Mouse (Mus musculus) bone marrow macrophage, adult 2 months (primary cell): ENCODE measurements around the gene Pcdh9. TPM values are rescaled to one million over a fixed set of nuclear protein-coding genes. Genes with fewer than 3 reads are reported as not detected.

Experiments used
- H3K27ac ChIP-seq: 2 replicates; pipeline ENCODE4 v1.5.1; 2012; ENCODE audit warnings: low read depth, low read length; ENCODE audit not compliant: insufficient read depth
- H3K4me1 ChIP-seq: 2 replicates; pipeline ENCODE4 v1.6.1; 2012; ENCODE audit warnings: low read length; ENCODE audit not compliant: control insufficient read depth, insufficient read depth
- H3K4me3 ChIP-seq: 2 replicates; pipeline ENCODE4 v1.5.1; 2012; ENCODE audit warnings: mild to moderate bottlenecking, low read length, moderate library complexity; ENCODE audit not compliant: insufficient read depth
- CTCF ChIP-seq: IDR thresholded peaks from 2 replicates; pipeline ENCODE4 v1.5.1; 2012; ENCODE audit warnings: low read depth, mild to moderate bottlenecking, low read length, moderate library complexity
- POLR2A ChIP-seq: IDR thresholded peaks from 2 replicates; pipeline ENCODE4 v1.6.1; 2012; ENCODE audit warnings: mild to moderate bottlenecking, low read depth, low read length, borderline replicate concordance
- polyA plus RNA-seq: library from polyadenylated mRNA; stranded (reverse); fragments of >200 nt; gene quantifications from 2 replicates; pipeline ENCODE4 v1.2.4, GENCODE M21; 2012; ENCODE audit not compliant: missing spikeins, insufficient read depth, insufficient read length

Gene Pcdh9
- polyA plus RNA-seq, 1 experiment, result not detected

GRCm38 (mm10) chr14:93884467-93884866 lies 6.0 kb downstream of the Pcdh9 start:
- TF ChIP-seq CTCF, result no peak
- no peak overlapping the region for H3K4me3 ChIP-seq
- H3K27ac ChIP-seq, result no peak overlapping the region

GRCm38 (mm10) chr14:93880071-93880470 lies 10.4 kb downstream of the Pcdh9 start:
- TF ChIP-seq POLR2A, result no peak
- no peak for TF ChIP-seq CTCF
- Histone ChIP-seq H3K4me1 (no peaks in the 10 kb centered on the region), H3K4me3 (no peak overlapping the region), H3K27ac (no peak overlapping the region)

More at GRCm38 (mm10) chr14:93884467-93884866, 6.0 kb downstream of the Pcdh9 start:
- no peaks in the 10 kb centered on the region for H3K4me1 ChIP-seq

GRCm38 (mm10) chr14:93875968-93876367 lies 14.5 kb downstream of the Pcdh9 start:
- H3K4me1 ChIP-seq, result no peaks in the 10 kb centered on the region
- no peak overlapping the region for H3K4me3 ChIP-seq
- TF ChIP-seq POLR2A (no peak), CTCF (no peak)
- H3K27ac ChIP-seq, result no peak overlapping the region

GRCm38 (mm10) chr14:93868211-93868610 lies 22.3 kb downstream of the Pcdh9 start:
- no peak overlapping the region for H3K4me3 ChIP-seq
- H3K27ac ChIP-seq, result no peak overlapping the region
- H3K4me1 ChIP-seq, result no peaks in the 10 kb centered on the region
- no peak for TF ChIP-seq CTCF
- no peak for TF ChIP-seq POLR2A

- Histone ChIP-seq H3K27ac (no peak overlapping the region), H3K4me1 (no peaks in the 10 kb centered on the region), H3K4me3 (no peak overlapping the region)
- no peak for TF ChIP-seq POLR2A
- no peak for TF ChIP-seq CTCF
Observed at GRCm38 (mm10) chr14:93858069-93858468, 32.4 kb downstream of the Pcdh9 start.

- Histone ChIP-seq H3K27ac (no peak overlapping the region), H3K4me3 (no peak overlapping the region), H3K4me1 (no peaks in the 10 kb centered on the region)
- TF ChIP-seq POLR2A (no peak), CTCF (no peak)
Observed at GRCm38 (mm10) chr14:93846091-93846677, 44.3 kb downstream of the Pcdh9 start.

- no peak for TF ChIP-seq CTCF
- no peak for TF ChIP-seq POLR2A
- Histone ChIP-seq H3K27ac (no peak overlapping the region), H3K4me3 (no peak overlapping the region), H3K4me1 (no peaks in the 10 kb centered on the region)
Observed at GRCm38 (mm10) chr14:93842686-93843288, 47.7 kb downstream of the Pcdh9 start.

- Histone ChIP-seq H3K4me1 (no peaks in the 10 kb centered on the region), H3K4me3 (no peak overlapping the region), H3K27ac (no peak overlapping the region)
- no peak for TF ChIP-seq CTCF
Observed at GRCm38 (mm10) chr14:93832511-93832910, 58.0 kb downstream of the Pcdh9 start.

- TF ChIP-seq CTCF, result no peak
- no peak for TF ChIP-seq POLR2A
- H3K27ac ChIP-seq, result no peak overlapping the region
- no peak overlapping the region for H3K4me3 ChIP-seq
Observed at GRCm38 (mm10) chr14:93827159-93827558, 63.3 kb downstream of the Pcdh9 start.

GRCm38 (mm10) chr14:93826042-93826462 lies 64.4 kb downstream of the Pcdh9 start:
- Histone ChIP-seq H3K4me3 (no peak overlapping the region), H3K4me1 (no peaks in the 10 kb centered on the region), H3K27ac (no peak overlapping the region)
- TF ChIP-seq CTCF (no peak), POLR2A (no peak)

More at GRCm38 (mm10) chr14:93827159-93827558, 63.3 kb downstream of the Pcdh9 start:
- no peaks in the 10 kb centered on the region for H3K4me1 ChIP-seq
